Mouse (Mus musculus): ENCODE results near the gene Eef2. TPM values are rescaled to one million over a fixed set of nuclear protein-coding genes. Genes with fewer than 3 reads are reported as not detected.
A peak's percentile ranks its signal among the peaks of the same experiment; 100 is the strongest.
"Not testable (repeated sequence)": the region's sequence is repeated elsewhere in the genome, so short reads cannot be mapped to it uniquely, and the experiment has no call there.

The Eef2 gene
- polyA plus RNA-seq, 1 experiment from 2014 or later = 509 TPM

GRCm38 (mm10) chr10:81216260-81216659 is 39.8 kb downstream of the Eef2 start:
- ATAC-seq (no peak), DNase-seq (ENCODE audit: low spot score) (no peak)
- H3K27ac ChIP-seq (ENCODE audit: low read length) = no peak overlapping the region
- H3K4me1 ChIP-seq (ENCODE audit: insufficient read depth, low read depth, low read length) = no peaks in the 10 kb centered on the region
- no peak overlapping the region for H3K9ac ChIP-seq (replicated peaks; ENCODE audit: low read depth)
- no peak overlapping the region for H3K4me3 ChIP-seq (ENCODE audit: low read depth, low read length)
- 81% methylated on average over 6 of the region's 6 CpGs for WGBS
- no peaks in the 10 kb centered on the region for H3K27me3 ChIP-seq (replicated peaks; ENCODE audit: insufficient read depth, low read length)
- no peaks in the 10 kb centered on the region for H3K9me3 ChIP-seq (ENCODE audit: low read length)
- H3K36me3 ChIP-seq (ENCODE audit: insufficient read depth, low read length) = no peaks in the 10 kb centered on the region
- no peak overlapping the region for H3K4me2 ChIP-seq (replicated peaks; ENCODE audit: low read depth, low read length)
- no peak for TF ChIP-seq CTCF (IDR thresholded peaks at IDR 0.05)
- no peak for TF ChIP-seq EP300 (IDR thresholded peaks at IDR 0.05)

GRCm38 (mm10) chr10:81216810-81217209 is 40.4 kb downstream of the Eef2 start:
- TF ChIP-seq CTCF (IDR thresholded peaks at IDR 0.05) = no peak
- no peak for TF ChIP-seq EP300 (IDR thresholded peaks at IDR 0.05)
- Histone ChIP-seq H3K27ac (ENCODE audit: low read length) (no peak overlapping the region), H3K4me3 (ENCODE audit: low read depth, low read length) (no peak overlapping the region), H3K4me1 (ENCODE audit: insufficient read depth, low read depth, low read length) (no peaks in the 10 kb centered on the region), H3K9me3 (ENCODE audit: low read length) (no peaks in the 10 kb centered on the region), H3K27me3 (replicated peaks; ENCODE audit: insufficient read depth, low read length) (no peaks in the 10 kb centered on the region), H3K9ac (replicated peaks; ENCODE audit: low read depth) (no peak overlapping the region), H3K4me2 (replicated peaks; ENCODE audit: low read depth, low read length) (no peak overlapping the region), H3K36me3 (ENCODE audit: insufficient read depth, low read length) (no peaks in the 10 kb centered on the region)
- no peak for DNase-seq (ENCODE audit: low spot score)
- 80% methylated on average over 6 of the region's 6 CpGs for WGBS
- ATAC-seq = no peak

GRCm38 (mm10) chr10:81217267-81217666 is 40.8 kb downstream of the Eef2 start:
- not testable (repeated sequence) for H3K27ac ChIP-seq (ENCODE audit: low read length); H3K27me3 ChIP-seq (replicated peaks; ENCODE audit: insufficient read depth, low read length); ATAC-seq; H3K4me1 ChIP-seq (ENCODE audit: insufficient read depth, low read depth, low read length); H3K4me2 ChIP-seq (replicated peaks; ENCODE audit: low read depth, low read length); H3K4me3 ChIP-seq (ENCODE audit: low read depth, low read length); H3K9ac ChIP-seq (replicated peaks; ENCODE audit: low read depth); H3K36me3 ChIP-seq (ENCODE audit: insufficient read depth, low read length); H3K9me3 ChIP-seq (ENCODE audit: low read length)
- peak; percentile 71 for TF ChIP-seq CTCF (IDR thresholded peaks at IDR 0.05)
- 3% methylated on average over 1 of the region's 1 CpGs for WGBS
- DNase-seq (ENCODE audit: low spot score) = peak; percentile 23

GRCm38 (mm10) chr10:81217964-81218363 is 41.5 kb downstream of the Eef2 start:
- Histone ChIP-seq H3K27me3 (replicated peaks; ENCODE audit: insufficient read depth, low read length) (no peaks in the 10 kb centered on the region), H3K36me3 (ENCODE audit: insufficient read depth, low read length) (no peaks in the 10 kb centered on the region), H3K4me3 (ENCODE audit: low read depth, low read length) (no peak overlapping the region), H3K4me1 (ENCODE audit: insufficient read depth, low read depth, low read length) (no peaks in the 10 kb centered on the region), H3K9ac (replicated peaks; ENCODE audit: low read depth) (no peak overlapping the region), H3K9me3 (ENCODE audit: low read length) (no peaks in the 10 kb centered on the region), H3K4me2 (replicated peaks; ENCODE audit: low read depth, low read length) (no peak overlapping the region), H3K27ac (ENCODE audit: low read length) (no peak overlapping the region)
- WGBS = 25% methylated on average over 7 of the region's 7 CpGs
- DNase-seq (ENCODE audit: low spot score) (peak; percentile 63), ATAC-seq (peak; percentile 79)
- TF ChIP-seq EP300 (IDR thresholded peaks at IDR 0.05) (no peak), CTCF (IDR thresholded peaks at IDR 0.05) (peak; percentile 88)

- Histone ChIP-seq H3K4me3 (ENCODE audit: low read depth, low read length) (no peak overlapping the region), H3K36me3 (ENCODE audit: insufficient read depth, low read length) (no peaks in the 10 kb centered on the region), H3K9me3 (ENCODE audit: low read length) (no peaks in the 10 kb centered on the region), H3K9ac (replicated peaks; ENCODE audit: low read depth) (no peak overlapping the region), H3K4me2 (replicated peaks; ENCODE audit: low read depth, low read length) (no peak overlapping the region), H3K4me1 (ENCODE audit: insufficient read depth, low read depth, low read length) (no peaks in the 10 kb centered on the region), H3K27me3 (replicated peaks; ENCODE audit: insufficient read depth, low read length) (no peaks in the 10 kb centered on the region), H3K27ac (ENCODE audit: low read length) (no peak overlapping the region)
- ATAC-seq (no peak), DNase-seq (ENCODE audit: low spot score) (no peak)
- no peak for TF ChIP-seq CTCF (IDR thresholded peaks at IDR 0.05)
- TF ChIP-seq EP300 (IDR thresholded peaks at IDR 0.05) = no peak
- 87% methylated on average over 5 of the region's 5 CpGs for WGBS
Observed at GRCm38 (mm10) chr10:81221402-81222015, 45.1 kb downstream of the Eef2 start.

- H3K27ac ChIP-seq (ENCODE audit: low read length); H3K9ac ChIP-seq (replicated peaks; ENCODE audit: low read depth); H3K4me2 ChIP-seq (replicated peaks; ENCODE audit: low read depth, low read length); ATAC-seq; H3K27me3 ChIP-seq (replicated peaks; ENCODE audit: insufficient read depth, low read length); H3K4me1 ChIP-seq (ENCODE audit: insufficient read depth, low read depth, low read length); DNase-seq (ENCODE audit: low spot score); H3K9me3 ChIP-seq (ENCODE audit: low read length); H3K36me3 ChIP-seq (ENCODE audit: insufficient read depth, low read length); H3K4me3 ChIP-seq (ENCODE audit: low read depth, low read length): not testable (repeated sequence)
- 41% methylated on average over 2 of the region's 2 CpGs for WGBS
Observed at GRCm38 (mm10) chr10:81223731-81224130, 47.3 kb downstream of the Eef2 start.
